Mouse (Mus musculus): ENCODE data around the gene Camkmt. TPM values are rescaled to one million over a fixed set of nuclear protein-coding genes. Genes with fewer than 3 reads are reported as not detected.

The Camkmt gene
- polyA plus RNA-seq, 1 experiment from 2014 or later, result 10.1 TPM

DNA sequence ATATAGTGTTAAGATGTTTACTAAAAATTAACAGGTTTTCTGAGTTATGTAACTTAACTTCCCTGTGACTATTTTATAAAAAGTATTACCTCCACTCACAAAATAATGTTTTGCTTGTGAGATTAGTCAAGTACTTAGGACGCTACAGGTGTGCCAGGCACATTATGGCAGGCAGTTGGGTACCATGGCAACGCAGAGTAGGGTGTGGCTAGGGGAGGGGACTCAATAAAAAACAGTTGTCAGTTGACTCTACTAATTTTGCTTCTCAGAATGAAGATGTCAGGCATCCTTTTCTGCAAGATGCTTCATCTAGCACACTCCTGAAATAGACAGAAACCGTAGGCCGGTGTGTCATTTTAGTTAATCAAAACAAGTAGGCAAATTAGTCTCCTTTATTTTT, 310.4 kb downstream of the Camkmt start:
- Histone ChIP-seq H3K9ac (ENCODE audit: low read depth, low read length) (no peak overlapping the region), H3K36me3 (ENCODE audit: control insufficient read depth, insufficient read depth, low read length) (no peaks in the 10 kb centered on the region), H3K4me2 (ENCODE audit: low read depth, low read length) (no peak overlapping the region), H3K9me3 (ENCODE audit: control insufficient read depth, low read length) (no peaks in the 10 kb centered on the region), H3K27ac (replicated peaks; ENCODE audit: low read depth, low read length) (no peak overlapping the region), H3K27me3 (replicated peaks; ENCODE audit: control insufficient read depth, insufficient read depth, low read length) (no peaks in the 10 kb centered on the region), H3K4me3 (ENCODE audit: low read depth, low read length) (no peak overlapping the region), H3K4me1 (ENCODE audit: control insufficient read depth, insufficient read depth, low read length) (no peaks in the 10 kb centered on the region)
- WGBS, result 67% methylated on average over 4 of the region's 4 CpGs
- no peak for DNase-seq (ENCODE audit: low spot score)
- no peak for ATAC-seq (ENCODE audit: low read depth)

DNA sequence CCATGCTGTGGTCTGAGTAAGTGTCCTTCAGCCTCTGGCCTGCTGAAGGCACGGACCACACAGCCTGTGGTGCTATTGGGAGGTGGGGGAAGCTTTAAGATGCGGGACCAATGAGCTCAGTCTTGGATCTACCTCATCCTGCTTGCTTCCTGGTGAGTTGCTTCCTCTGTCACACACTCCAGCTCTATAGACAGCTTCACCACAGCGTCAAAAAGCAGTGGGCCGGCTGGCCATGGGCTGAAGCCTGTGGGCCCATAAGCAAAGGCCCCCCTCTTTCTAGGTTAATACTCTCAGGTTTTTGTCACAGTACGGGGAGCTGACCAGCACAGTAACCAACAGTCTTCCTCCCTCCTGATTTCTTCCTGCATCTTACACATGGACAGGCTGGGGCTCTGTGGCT, 314.8 kb downstream of the Camkmt start:
- Histone ChIP-seq H3K27me3 (replicated peaks; ENCODE audit: control insufficient read depth, insufficient read depth, low read length) (no peaks in the 10 kb centered on the region), H3K27ac (replicated peaks; ENCODE audit: low read depth, low read length) (no peak overlapping the region), H3K4me2 (ENCODE audit: low read depth, low read length) (no peak overlapping the region), H3K9me3 (ENCODE audit: control insufficient read depth, low read length) (no peaks in the 10 kb centered on the region), H3K4me3 (ENCODE audit: low read depth, low read length) (no peak overlapping the region), H3K36me3 (ENCODE audit: control insufficient read depth, insufficient read depth, low read length) (no peaks in the 10 kb centered on the region), H3K4me1 (ENCODE audit: control insufficient read depth, insufficient read depth, low read length) (no peaks in the 10 kb centered on the region), H3K9ac (ENCODE audit: low read depth, low read length) (no peak overlapping the region)
- ATAC-seq (ENCODE audit: low read depth) (no peak), DNase-seq (ENCODE audit: low spot score) (no peak)
- WGBS, result 76% methylated on average over 5 of the region's 5 CpGs

DNA sequence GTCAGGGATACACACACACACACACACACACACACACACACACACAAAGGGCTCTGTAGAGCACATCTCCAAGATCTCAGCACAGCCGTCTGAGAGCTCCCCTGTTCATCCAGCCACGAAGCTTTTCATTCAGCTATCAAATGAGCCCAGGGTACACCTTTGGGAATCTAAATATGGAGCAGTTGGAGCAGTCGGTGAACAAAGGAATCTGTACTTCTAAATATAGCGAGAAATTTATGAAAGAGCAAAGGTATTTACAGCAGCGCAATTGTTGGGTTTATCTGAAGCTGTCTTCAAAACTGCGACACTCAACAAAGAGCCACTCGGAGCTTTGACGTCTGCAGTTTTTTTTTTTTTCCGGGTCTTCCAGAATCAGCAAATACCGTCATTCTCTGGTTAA, 315.8 kb downstream of the Camkmt start:
- H3K36me3 ChIP-seq (ENCODE audit: control insufficient read depth, insufficient read depth, low read length), result no peaks in the 10 kb centered on the region
- no peak overlapping the region for H3K4me3 ChIP-seq (ENCODE audit: low read depth, low read length)
- no peak overlapping the region for H3K9ac ChIP-seq (ENCODE audit: low read depth, low read length)
- H3K4me1 ChIP-seq (ENCODE audit: control insufficient read depth, insufficient read depth, low read length), result no peaks in the 10 kb centered on the region
- DNase-seq (ENCODE audit: low spot score) (no peak), ATAC-seq (ENCODE audit: low read depth) (no peak)
- no peaks in the 10 kb centered on the region for H3K27me3 ChIP-seq (replicated peaks; ENCODE audit: control insufficient read depth, insufficient read depth, low read length)
- 86% methylated on average over 10 of the region's 10 CpGs for WGBS
- no peak overlapping the region for H3K27ac ChIP-seq (replicated peaks; ENCODE audit: low read depth, low read length)
- H3K4me2 ChIP-seq (ENCODE audit: low read depth, low read length), result no peak overlapping the region
- no peaks in the 10 kb centered on the region for H3K9me3 ChIP-seq (ENCODE audit: control insufficient read depth, low read length)

DNA sequence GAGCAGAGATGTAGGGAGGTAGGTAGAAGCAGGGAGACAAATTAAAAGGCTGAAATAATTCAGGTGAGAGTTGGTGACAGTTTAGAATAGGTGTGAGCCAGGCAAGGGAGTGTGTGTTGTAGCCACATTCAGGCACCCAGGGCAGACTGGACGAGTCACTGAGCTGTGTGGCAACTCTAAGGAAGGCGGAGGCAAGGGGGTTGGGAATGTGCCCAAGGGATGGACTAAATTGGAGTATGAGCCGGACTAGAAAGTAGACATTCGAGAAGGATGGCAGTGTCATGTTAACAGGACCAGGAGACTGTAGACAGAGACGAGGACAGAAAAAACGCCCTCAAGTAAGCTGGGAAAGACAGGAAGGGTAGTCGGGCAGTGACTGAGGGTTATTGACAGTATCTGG, 338.5 kb downstream of the Camkmt start:
- WGBS, result 69% methylated on average over 7 of the region's 7 CpGs
- ATAC-seq (ENCODE audit: low read depth), result no peak

DNA sequence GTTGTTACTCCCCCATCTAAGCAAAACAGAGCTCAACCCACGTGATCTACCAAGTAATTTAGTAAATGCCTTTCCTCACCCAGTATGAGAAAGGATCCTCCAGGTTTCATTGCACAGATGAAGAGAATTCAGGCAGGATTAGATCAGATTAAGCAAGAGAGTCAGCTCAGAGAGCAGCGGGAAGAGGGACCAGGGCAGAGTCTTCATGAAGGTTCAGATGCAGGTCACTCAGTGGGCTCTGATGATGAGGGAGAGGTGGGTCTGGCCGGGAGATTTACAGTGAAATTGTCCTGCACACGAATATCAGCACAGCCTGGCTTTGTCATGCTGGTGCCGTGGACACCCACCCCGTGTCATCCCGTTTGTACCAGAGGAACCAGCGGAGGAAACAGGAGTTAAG, 342.6 kb downstream of the Camkmt start:
- WGBS, result 57% methylated on average over 8 of the region's 8 CpGs

More for the DNA sequence above, 338.5 kb downstream of the Camkmt start:
- Histone ChIP-seq H3K36me3 (ENCODE audit: control insufficient read depth, insufficient read depth, low read length) (no peaks in the 10 kb centered on the region), H3K4me3 (ENCODE audit: low read depth, low read length) (no peak overlapping the region), H3K9me3 (ENCODE audit: control insufficient read depth, low read length) (no peaks in the 10 kb centered on the region), H3K9ac (ENCODE audit: low read depth, low read length) (no peak overlapping the region), H3K27me3 (replicated peaks; ENCODE audit: control insufficient read depth, insufficient read depth, low read length) (no peaks in the 10 kb centered on the region), H3K4me1 (ENCODE audit: control insufficient read depth, insufficient read depth, low read length) (no peaks in the 10 kb centered on the region), H3K4me2 (ENCODE audit: low read depth, low read length) (no peak overlapping the region), H3K27ac (replicated peaks; ENCODE audit: low read depth, low read length) (no peak overlapping the region)
- DNase-seq (ENCODE audit: low spot score), result no peak

DNA sequence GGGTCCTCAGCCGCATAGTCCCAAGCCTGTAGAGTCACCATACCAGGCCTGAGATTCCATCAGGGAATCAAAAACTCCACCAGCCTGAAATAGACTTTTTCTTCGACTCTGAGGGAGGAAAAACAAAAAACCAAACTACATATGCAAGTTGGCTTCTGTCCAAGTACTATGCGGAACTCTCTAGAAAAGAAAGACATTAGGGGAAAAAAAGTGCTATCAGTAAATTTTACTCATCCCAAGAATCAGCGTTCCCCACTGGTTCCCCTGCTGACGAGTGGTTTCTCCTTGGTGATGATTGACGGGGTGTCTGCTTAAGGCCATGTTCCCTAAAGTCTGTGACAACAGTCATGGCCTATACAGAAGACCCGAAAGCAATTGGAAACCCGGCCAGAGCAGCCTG, 352.7 kb downstream of the Camkmt start:
- no peak for DNase-seq (ENCODE audit: low spot score)
- Histone ChIP-seq H3K4me1 (ENCODE audit: control insufficient read depth, insufficient read depth, low read length) (no peaks in the 10 kb centered on the region), H3K36me3 (ENCODE audit: control insufficient read depth, insufficient read depth, low read length) (no peaks in the 10 kb centered on the region), H3K9ac (ENCODE audit: low read depth, low read length) (no peak overlapping the region), H3K4me3 (ENCODE audit: low read depth, low read length) (no peak overlapping the region), H3K9me3 (ENCODE audit: control insufficient read depth, low read length) (no peaks in the 10 kb centered on the region), H3K27ac (replicated peaks; ENCODE audit: low read depth, low read length) (no peak overlapping the region), H3K27me3 (replicated peaks; ENCODE audit: control insufficient read depth, insufficient read depth, low read length) (no peaks in the 10 kb centered on the region), H3K4me2 (ENCODE audit: low read depth, low read length) (no peak overlapping the region)
- no peak for ATAC-seq (ENCODE audit: low read depth)
- 69% methylated on average over 8 of the region's 8 CpGs for WGBS

More for the DNA sequence above, 342.6 kb downstream of the Camkmt start:
- Histone ChIP-seq H3K36me3 (ENCODE audit: control insufficient read depth, insufficient read depth, low read length) (no peaks in the 10 kb centered on the region), H3K27me3 (replicated peaks; ENCODE audit: control insufficient read depth, insufficient read depth, low read length) (no peaks in the 10 kb centered on the region), H3K4me2 (ENCODE audit: low read depth, low read length) (no peak overlapping the region), H3K9me3 (ENCODE audit: control insufficient read depth, low read length) (no peaks in the 10 kb centered on the region), H3K27ac (replicated peaks; ENCODE audit: low read depth, low read length) (no peak overlapping the region), H3K4me3 (ENCODE audit: low read depth, low read length) (no peak overlapping the region), H3K4me1 (ENCODE audit: control insufficient read depth, insufficient read depth, low read length) (no peaks in the 10 kb centered on the region), H3K9ac (ENCODE audit: low read depth, low read length) (no peak overlapping the region)
- DNase-seq (ENCODE audit: low spot score) (no peak), ATAC-seq (ENCODE audit: low read depth) (no peak)

DNA sequence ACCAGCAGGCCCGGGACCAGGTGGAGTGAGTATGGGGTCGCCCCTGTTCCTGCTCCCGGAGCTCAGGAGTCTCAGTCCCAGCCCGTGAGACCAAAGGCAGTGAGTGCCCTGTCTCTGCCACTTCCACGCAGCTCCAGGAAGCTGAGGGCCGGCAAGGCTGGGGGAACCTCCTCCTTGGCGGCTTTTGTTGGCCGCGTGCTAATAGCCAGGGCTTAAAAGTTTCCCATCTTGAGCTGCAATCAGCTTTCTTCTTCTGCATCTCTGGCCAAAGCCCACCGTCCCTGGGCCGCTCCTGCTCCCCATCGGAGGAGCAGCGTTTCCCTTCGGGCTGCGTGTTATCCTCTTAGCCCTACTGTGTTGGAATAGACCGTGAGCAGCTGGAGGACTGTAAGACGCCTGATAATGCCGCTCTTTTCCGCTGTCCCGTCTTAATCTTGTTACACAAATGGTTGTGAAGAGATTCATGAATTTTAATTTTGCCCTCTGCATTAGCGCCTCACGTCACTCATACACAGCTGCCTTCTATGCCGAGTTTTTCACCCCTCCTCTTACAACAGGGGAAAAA, 364.1 kb downstream of the Camkmt start:
- WGBS, result 3% methylated on average over 17 of the region's 23 CpGs
- Histone ChIP-seq H3K9ac (ENCODE audit: low read depth, low read length) (no peak overlapping the region), H3K27me3 (replicated peaks; ENCODE audit: control insufficient read depth, insufficient read depth, low read length) (peaks cover 64% of the 10 kb centered on the region), H3K9me3 (ENCODE audit: control insufficient read depth, low read length) (no peaks in the 10 kb centered on the region), H3K4me3 (ENCODE audit: low read depth, low read length) (peak overlapping the region; percentile 7), H3K4me2 (ENCODE audit: low read depth, low read length) (peak overlapping the region; percentile 35), H3K36me3 (ENCODE audit: control insufficient read depth, insufficient read depth, low read length) (no peaks in the 10 kb centered on the region), H3K27ac (replicated peaks; ENCODE audit: low read depth, low read length) (no peak overlapping the region), H3K4me1 (ENCODE audit: control insufficient read depth, insufficient read depth, low read length) (no peaks in the 10 kb centered on the region)
- DNase-seq (ENCODE audit: low spot score) (peak; percentile 20), ATAC-seq (ENCODE audit: low read depth) (no peak)

DNA sequence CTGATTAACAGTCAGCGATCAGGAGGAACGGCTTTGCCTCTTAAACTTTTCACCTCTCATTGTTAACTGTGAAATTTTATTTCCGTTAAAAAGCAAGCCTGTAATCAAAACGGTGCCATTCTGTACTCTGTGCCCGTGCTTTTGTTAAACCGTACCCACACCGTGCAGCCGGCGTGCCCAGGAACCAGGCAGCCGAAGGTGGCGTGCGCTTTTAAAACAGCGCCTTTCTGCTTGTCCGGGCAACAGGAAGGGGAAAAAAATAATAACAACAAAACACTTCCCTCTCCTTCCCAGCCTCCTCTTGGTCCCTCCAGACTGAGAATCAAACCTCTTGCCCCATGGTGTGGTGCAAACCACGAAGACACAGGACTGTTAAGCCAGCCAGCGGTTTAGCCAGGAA, 364.7 kb downstream of the Camkmt start:
- H3K4me1 ChIP-seq (ENCODE audit: control insufficient read depth, insufficient read depth, low read length), result no peaks in the 10 kb centered on the region
- H3K27ac ChIP-seq (replicated peaks; ENCODE audit: low read depth, low read length), result no peak overlapping the region
- H3K4me3 ChIP-seq (ENCODE audit: low read depth, low read length), result peak overlapping the region; percentile 7
- H3K9ac ChIP-seq (ENCODE audit: low read depth, low read length), result no peak overlapping the region
- no peaks in the 10 kb centered on the region for H3K36me3 ChIP-seq (ENCODE audit: control insufficient read depth, insufficient read depth, low read length)
- ATAC-seq (ENCODE audit: low read depth), result no peak
- H3K27me3 ChIP-seq (replicated peaks; ENCODE audit: control insufficient read depth, insufficient read depth, low read length), result peaks cover 70% of the 10 kb centered on the region
- peak overlapping the region; percentile 35 for H3K4me2 ChIP-seq (ENCODE audit: low read depth, low read length)
- DNase-seq (ENCODE audit: low spot score), result no peak
- no peaks in the 10 kb centered on the region for H3K9me3 ChIP-seq (ENCODE audit: control insufficient read depth, low read length)
- 2% methylated on average over 16 of the region's 16 CpGs for WGBS

DNA sequence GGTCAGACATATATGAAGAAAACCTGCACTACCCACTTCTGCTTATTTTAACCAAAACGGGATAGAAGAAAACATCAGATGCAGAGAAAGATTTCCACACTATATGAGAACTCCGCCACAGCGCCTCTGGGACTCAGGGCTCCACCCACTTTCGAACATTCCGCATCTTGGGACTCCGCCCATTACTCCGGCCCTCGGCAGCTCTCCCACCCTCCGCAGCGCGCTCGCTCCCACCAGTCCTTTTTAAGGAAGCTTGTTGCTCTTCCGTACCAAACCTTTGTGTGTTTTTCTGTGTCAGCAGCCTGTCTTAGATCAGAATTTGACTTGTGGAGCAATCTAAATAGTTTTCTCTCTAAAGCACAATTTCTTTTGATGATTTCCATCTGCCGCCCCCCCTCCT, 367.7 kb downstream of the Camkmt start:
- peak; percentile 72 for DNase-seq (ENCODE audit: low spot score)
- H3K4me1 ChIP-seq (ENCODE audit: control insufficient read depth, insufficient read depth, low read length), result no peaks in the 10 kb centered on the region
- peak; percentile 69; the same call in 1 of the 2 replicates for ATAC-seq (ENCODE audit: low read depth)

More for the DNA sequence above, 367.7 kb downstream of the Camkmt start:
- H3K4me3 ChIP-seq (ENCODE audit: low read depth, low read length), result no peak overlapping the region
- 0 out of 2 replicates have a peak overlapping the region, but pooled peaks have one; percentile 20 for H3K4me2 ChIP-seq (ENCODE audit: low read depth, low read length)
- H3K9me3 ChIP-seq (ENCODE audit: control insufficient read depth, low read length), result no peaks in the 10 kb centered on the region
- peaks cover 98% of the 10 kb centered on the region for H3K27me3 ChIP-seq (replicated peaks; ENCODE audit: control insufficient read depth, insufficient read depth, low read length)
- no peak overlapping the region for H3K27ac ChIP-seq (replicated peaks; ENCODE audit: low read depth, low read length)
- H3K9ac ChIP-seq (ENCODE audit: low read depth, low read length), result no peak overlapping the region
- WGBS, result 2% methylated on average over 14 of the region's 14 CpGs
- H3K36me3 ChIP-seq (ENCODE audit: control insufficient read depth, insufficient read depth, low read length), result no peaks in the 10 kb centered on the region

All from embryonic facial prominence, embryonic 14.5 days (tissue).